Mouse (Mus musculus): ENCODE measurements at regions not wholly inside any gene's neighbourhood (a gene's known extent, or its start where the extent isn't known, plus 50 kb on each side); places are given as distances from the start of the nearest gene placed in this dataset.

GRCm38 (mm10) chr15:92903821-92904220 is 371.2 kb downstream of the Gxylt1 start:
- no peak for TF ChIP-seq SMC3 (IDR thresholded peaks at IDR 0.05; ENCODE audit: low read depth, low read length)
- TF ChIP-seq ZNF384 (IDR thresholded peaks at IDR 0.05; ENCODE audit: low read depth, low read length): no peak
- no peak for TF ChIP-seq CHD1 (IDR thresholded peaks at IDR 0.05; ENCODE audit: low read depth, low read length)
- no peak for TF ChIP-seq POLR2A (IDR thresholded peaks at IDR 0.05; ENCODE audit: control insufficient read depth in 1 of 2, insufficient read depth in 1 of 2, low read depth in 1 of 2, low read length in 2 of 2, poor library complexity in 1 of 2)
- TF ChIP-seq RAD21 (IDR thresholded peaks at IDR 0.05; ENCODE audit: low read depth, low read length): no peak
- TF ChIP-seq ZC3H11A (IDR thresholded peaks at IDR 0.05; ENCODE audit: low read depth, low read length): no peak
- TF ChIP-seq TBP (IDR thresholded peaks at IDR 0.05; ENCODE audit: low read depth, low read length): no peak
- no peak for TF ChIP-seq CHD2 (IDR thresholded peaks at IDR 0.05; ENCODE audit: low read length)
- no peak for TF ChIP-seq CTCF (IDR thresholded peaks at IDR 0.05 in 2 of 3, conservative IDR thresholded peaks at IDR 0.05 in 1 of 3; ENCODE audit: control insufficient read depth in 1 of 3, insufficient read depth in 1 of 3, low read depth in 2 of 3, low read length in 3 of 3, poor library complexity in 1 of 3, severe bottlenecking in 1 of 3)
- TF ChIP-seq KAT2A (conservative IDR thresholded peaks at IDR 0.05; ENCODE audit: low read depth, low read length): no peak
